Mouse (Mus musculus) neural tube, embryonic 10.5 days (tissue): Measurements from ENCODE around the gene Atp6v0a1.
A peak's percentile ranks its signal among the peaks of the same experiment; 100 is the strongest.

Source experiments
- DNase-seq: peaks from one replicate; pipeline ENCODE4 v3.0.0-alpha.2; 2017; ENCODE audit warnings: low spot score; ENCODE audit errors: extremely low spot score

Atp6v0a1 gene

DNA sequence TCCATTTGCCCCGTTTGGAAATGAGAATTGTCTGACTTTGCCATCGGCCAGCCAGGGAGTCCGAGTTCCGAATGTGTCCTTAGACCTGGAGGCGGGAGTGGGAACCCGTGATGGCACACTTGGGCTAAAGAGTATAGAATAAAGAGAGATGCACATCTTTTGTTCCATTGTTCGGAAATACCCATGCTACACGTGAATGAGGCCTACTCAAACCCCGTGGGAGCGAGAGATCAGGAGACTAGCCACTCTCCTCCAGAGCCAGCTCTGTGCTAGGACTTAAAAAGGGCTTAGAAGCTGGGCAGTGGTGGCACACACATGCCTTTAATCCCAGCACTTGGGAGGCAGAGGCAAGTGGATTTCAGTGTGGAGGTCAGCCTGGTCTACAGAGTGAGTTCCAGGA lies 50.2 kb downstream of the Atp6v0a1 start:
- no peak for DNase-seq

- DNase-seq, result no peak
Measured at GRCm38 (mm10) chr11:101060126-101060525, 50.9 kb downstream of the Atp6v0a1 start.

- no peak for DNase-seq
Measured at GRCm38 (mm10) chr11:101061049-101061448, 51.8 kb downstream of the Atp6v0a1 start.

- DNase-seq, result no peak
Measured at GRCm38 (mm10) chr11:101062165-101062884, 53.1 kb downstream of the Atp6v0a1 start.

DNA sequence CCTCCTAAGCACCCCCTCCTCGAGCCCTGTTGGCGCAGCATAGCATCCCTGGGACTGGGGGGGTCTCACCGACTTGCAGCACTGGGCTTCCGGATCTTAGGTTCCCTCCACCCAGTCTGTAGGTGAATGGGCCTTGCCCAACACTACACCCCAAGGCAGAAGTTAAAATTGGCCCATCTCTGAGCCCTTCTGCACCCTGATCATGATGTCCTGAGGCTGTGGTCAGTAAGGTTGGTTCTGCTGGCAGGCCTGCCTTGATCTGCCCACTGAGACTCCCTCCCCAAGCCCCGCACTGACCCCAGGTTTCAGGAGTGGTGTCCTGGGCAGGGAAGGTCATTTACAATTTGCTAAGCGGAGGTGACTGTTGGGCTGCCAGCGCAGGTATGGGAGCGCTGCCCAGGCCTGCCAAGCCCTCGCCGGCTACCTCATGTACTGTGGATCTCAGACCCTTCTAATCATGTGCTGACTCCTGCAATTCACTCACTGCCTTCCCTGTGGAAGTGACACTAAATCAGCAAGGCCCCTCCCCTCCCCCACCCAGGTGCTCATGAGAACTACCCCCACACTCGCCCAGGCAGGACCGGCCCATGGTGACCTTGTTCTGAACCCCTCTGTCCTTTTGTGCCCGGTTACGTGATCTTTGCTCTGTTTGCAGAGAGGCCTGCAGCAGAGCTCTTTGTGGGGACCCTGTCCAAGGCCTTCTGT lies 53.9 kb downstream of the Atp6v0a1 start:
- DNase-seq, result no peak

DNA sequence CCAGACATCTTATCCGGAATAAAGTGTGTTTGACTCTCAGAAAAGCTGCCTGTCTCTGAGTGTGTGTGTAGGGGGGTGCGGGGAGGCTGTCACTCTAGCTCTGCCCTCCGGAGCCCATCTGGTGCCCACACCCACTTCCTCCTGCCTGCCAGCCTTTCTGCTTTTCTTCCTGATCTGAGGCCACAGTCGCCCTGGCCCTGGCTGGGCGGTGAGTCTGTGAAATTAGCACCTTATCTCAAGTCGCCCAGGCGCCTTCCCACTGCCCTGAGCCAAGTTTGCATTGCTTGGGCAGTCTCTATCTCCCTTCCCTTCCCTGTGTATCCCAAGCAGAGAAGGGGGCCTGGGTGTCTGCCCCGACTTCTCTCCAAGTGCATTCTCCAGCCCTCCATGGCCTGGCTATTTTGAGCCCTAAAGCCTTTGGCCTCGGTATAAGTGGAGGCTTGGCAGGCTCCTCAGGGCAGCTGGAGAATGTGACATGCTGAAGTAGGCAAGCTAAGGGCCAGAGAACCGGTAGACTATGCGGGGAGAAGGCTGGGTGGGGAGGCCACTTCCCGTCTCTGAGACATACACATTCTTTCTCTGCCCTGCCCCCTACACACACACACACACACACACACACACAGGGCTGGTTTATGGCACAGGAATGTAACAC lies 54.5 kb downstream of the Atp6v0a1 start:
- DNase-seq, result no peak

DNA sequence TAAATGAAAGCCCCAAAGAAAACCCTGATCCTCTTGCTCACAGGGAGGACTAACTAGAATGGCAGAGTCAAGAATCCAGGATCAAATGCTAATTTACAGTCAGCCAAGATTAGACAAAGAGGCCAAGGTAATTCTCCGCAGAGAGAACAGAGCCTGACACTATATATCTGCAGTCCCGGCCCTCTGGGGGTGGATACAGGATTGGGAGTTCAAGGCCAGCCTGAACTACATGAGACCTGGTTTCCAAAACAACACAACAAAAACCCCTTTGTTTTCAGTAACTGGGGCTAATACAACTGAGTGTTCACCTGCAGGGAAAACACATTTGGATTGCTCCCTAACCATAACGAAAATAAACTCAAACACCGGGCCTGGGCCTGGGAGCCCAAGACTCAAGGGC lies 55.2 kb downstream of the Atp6v0a1 start:
- DNase-seq, result no peak

DNA sequence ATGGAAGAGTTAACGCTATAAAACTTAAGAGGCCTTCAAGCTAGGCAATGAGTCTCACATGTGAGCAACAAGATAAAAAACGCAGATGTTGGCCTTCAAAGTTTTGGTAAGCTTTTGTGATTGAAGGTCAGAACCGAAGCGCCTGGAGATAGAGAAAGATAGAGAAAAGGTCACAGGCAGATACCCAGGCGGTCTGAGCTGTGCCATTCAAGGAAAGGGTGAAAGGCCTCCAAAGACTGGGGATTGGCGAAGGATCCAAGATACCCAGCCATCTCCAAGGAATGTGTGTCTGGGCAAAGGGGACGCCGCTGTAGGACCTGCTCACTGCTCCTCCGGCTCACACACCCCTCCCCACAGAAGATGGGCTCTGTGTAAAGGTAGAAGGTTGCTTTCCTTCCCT lies 55.8 kb downstream of the Atp6v0a1 start:
- no peak for DNase-seq

DNA sequence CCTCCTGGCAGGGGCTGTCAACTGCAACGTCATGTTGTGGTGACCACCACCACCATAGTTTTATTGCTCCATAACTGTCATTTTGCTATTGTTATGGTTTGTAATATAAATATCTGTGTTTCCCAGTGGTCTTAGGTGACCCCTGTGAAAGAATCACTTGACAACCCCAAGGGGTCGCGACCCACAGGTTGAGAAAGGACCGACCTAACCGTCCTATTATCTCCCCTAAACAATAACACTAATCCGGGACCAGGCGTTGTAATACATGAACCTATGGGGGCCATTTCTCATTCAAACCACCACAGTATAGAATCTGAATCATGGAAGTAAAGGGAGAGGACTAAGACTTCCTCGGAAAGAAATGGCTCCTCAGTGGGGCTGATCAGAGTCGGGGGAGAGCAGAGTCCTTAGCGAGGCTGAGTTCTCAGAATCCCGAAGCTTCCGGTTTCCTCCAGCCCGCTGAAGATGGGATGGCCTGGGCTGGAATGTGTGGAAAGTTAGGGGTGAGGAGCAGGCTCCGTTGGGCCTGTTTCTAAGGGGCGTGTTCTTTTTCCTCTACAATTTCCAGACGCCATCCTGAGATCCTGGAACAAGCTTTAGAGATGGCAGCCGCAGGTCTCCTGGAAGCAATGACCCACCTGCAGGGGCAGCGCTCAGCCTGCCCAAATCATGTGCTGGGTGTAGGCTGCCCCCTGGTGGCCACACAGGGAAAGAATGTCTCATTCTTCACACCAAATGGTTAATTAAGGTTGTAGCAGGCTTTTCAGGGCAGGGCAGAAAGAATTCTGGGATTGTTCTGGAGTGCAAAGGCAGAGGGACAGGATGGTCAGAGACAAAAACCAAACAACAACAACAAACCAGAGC lies 57.5 kb downstream of the Atp6v0a1 start:
- DNase-seq, result peak; percentile 93

DNA sequence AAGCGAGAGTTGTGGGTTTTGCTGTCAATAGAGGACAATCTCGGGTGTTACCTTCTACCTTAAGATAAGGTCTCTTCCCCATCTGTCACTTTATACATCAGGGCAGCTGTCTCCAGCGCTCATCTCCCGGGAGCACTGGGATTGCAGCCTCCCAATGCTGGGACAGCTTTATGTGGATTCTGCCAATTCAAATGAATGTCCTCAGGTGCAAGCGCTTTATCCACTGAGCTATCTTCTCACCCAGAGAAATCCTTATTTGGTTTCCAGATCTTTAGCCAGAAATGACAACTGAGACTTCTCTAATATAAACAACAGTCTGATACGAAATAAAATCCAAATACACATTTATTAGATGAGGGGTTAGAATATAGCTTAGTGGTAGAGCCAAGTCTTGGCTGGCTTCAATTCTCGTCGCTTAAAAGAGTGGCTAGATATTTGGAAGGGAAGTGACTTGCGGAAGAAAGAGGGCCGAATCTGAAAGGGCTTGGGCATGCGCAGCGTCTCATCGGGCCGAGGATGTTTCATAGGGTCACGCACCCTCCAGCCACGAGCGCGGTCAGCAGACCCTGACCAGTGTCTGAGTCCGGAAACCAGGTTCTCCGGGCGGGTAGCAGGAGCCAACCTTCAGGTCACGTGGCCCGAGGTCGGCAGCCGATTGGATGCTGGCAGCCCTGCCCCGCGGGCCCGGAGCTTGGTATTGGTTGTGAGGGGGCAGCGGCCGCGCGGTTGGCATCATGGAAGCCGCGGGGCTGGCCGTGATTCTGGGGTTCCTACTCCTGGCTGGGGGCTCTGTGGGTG lies 60.3 kb downstream of the Atp6v0a1 start, which contains the start of gene Naglu:
Gene Naglu, plus strand, starts transcription at position 622 of the 798 bp plus-strand sequence.
- DNase-seq, result peak; percentile 95

- no peak for DNase-seq
Measured at GRCm38 (mm10) chr11:101070189-101070527, 60.9 kb downstream of the Atp6v0a1 start.

- no peak for DNase-seq
Measured at GRCm38 (mm10) chr11:101070987-101071386, 61.7 kb downstream of the Atp6v0a1 start.

GRCm38 (mm10) chr11:101071810-101072428 lies 62.7 kb downstream of the Atp6v0a1 start:
- DNase-seq, result no peak

DNA sequence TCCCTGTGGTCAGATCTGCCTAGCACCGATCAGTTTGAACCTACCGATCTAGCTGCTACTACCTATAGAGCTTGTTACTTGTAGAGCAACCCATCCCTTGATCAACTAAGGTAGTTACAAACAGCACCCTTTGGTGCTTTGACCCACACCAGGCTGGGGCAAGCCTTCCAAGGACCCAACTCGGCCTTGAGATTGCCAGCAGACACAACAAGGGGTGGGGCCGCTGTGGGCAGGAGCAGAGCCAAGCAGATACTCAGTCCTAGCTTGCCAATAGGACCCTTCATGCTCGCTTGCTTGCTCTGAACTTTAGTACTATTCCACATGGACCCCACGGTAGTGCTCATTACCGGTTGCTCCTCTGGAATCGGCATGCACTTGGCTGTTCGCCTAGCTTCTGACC lies 68.9 kb downstream of the Atp6v0a1 start, which contains the start of gene Hsd17b1:
Gene Hsd17b1, plus strand, starts transcription at position 291 of the 400 bp plus-strand sequence.
- no peak for DNase-seq

- DNase-seq, result no peak
Measured at GRCm38 (mm10) chr11:101079746-101080145, 70.5 kb downstream of the Atp6v0a1 start.

DNA sequence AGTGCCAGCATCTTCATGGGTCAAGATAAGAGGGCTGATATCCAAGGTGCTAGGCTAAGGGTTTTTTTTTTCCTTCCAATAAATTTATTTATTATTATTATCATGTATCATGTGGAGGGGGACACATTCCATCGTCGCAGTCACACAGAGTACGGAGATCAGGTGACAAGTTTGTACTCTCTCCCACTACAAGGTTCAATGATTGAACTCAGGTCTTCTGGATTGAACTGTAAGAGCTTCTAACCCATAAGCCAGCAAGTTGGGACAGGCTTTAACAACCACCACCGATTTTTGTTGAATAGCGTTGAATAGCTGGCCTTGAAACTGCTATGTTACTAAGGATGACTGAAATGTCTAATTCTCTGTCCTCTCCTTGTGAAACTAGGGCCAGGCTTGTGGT lies 71.2 kb downstream of the Atp6v0a1 start:
- DNase-seq, result no peak

GRCm38 (mm10) chr11:101081659-101082058 lies 72.4 kb downstream of the Atp6v0a1 start:
- no peak for DNase-seq

GRCm38 (mm10) chr11:101082208-101083082 lies 73.2 kb downstream of the Atp6v0a1 start, which contains the start of gene Coasy:
Gene Coasy (plus strand): TSS chr11:101082565.
- DNase-seq, result peak; percentile 95

GRCm38 (mm10) chr11:101083083-101083697 lies 73.9 kb downstream of the Atp6v0a1 start:
- no peak for DNase-seq
